Mouse (Mus musculus) CH12F3 (cell line): ENCODE results near the gene Coq10a.
"Not testable (repeated sequence)": the region's sequence is repeated elsewhere in the genome, so short reads cannot be mapped to it uniquely, and the experiment has no call there.

Experiments
- in situ Hi-C: fragments of 300-500 bp; cut with MboI; formaldehyde crosslinking; loops from 2 replicates; pipeline ENCODE4 v1.14.3; 2020; ENCODE audit warnings: low sequenced_read_pairs

The Coq10a gene

GRCm38 (mm10) chr10:128358796-128359195, 10.0 kb downstream of the Coq10a start:
- in situ Hi-C loops, result no loop called here

- in situ Hi-C loops, result no loop called here
These were observed 21.3 kb downstream of the Coq10a start for GRCm38 (mm10) chr10:128347541-128347940.

- in situ Hi-C loops, result no loop called here
These were observed 24.1 kb downstream of the Coq10a start for GRCm38 (mm10) chr10:128344568-128345275.

GRCm38 (mm10) chr10:128343436-128343835, 25.4 kb downstream of the Coq10a start:
- in situ Hi-C loops, result no loop called here

- in situ Hi-C loops, result no loop called here
These were observed 28.5 kb downstream of the Coq10a start for GRCm38 (mm10) chr10:128340257-128340656.

GRCm38 (mm10) chr10:128338948-128339347, 29.8 kb downstream of the Coq10a start:
- in situ Hi-C loops, result no loop called here

- in situ Hi-C loops, result no loop called here
These were observed 30.4 kb downstream of the Coq10a start for GRCm38 (mm10) chr10:128338415-128338814.

- in situ Hi-C loops, result no loop called here
These were observed 31.3 kb downstream of the Coq10a start, which contains the start of gene Cs for GRCm38 (mm10) chr10:128337306-128338181. TSS of gene Cs (plus strand) at chr10:128337734.

GRCm38 (mm10) chr10:128336597-128336996, 32.2 kb downstream of the Coq10a start:
- in situ Hi-C loops, result no loop called here

GRCm38 (mm10) chr10:128336195-128336594, 32.6 kb downstream of the Coq10a start:
- in situ Hi-C loops, result no loop called here

GRCm38 (mm10) chr10:128335582-128335981, 33.2 kb downstream of the Coq10a start:
- in situ Hi-C loops, result no loop called here

- in situ Hi-C loops, result not testable (repeated sequence)
These were observed 36.2 kb downstream of the Coq10a start for GRCm38 (mm10) chr10:128332358-128333249.

- in situ Hi-C loops, result no loop called here
These were observed 41.2 kb downstream of the Coq10a start for GRCm38 (mm10) chr10:128327610-128328009.

- in situ Hi-C loops, result no loop called here
These were observed 42.0 kb downstream of the Coq10a start for GRCm38 (mm10) chr10:128326825-128327224.

- in situ Hi-C loops, result no loop called here
These were observed 45.3 kb downstream of the Coq10a start for GRCm38 (mm10) chr10:128323516-128323915.

- in situ Hi-C loops, result no loop called here
These were observed 46.4 kb downstream of the Coq10a start, which contains the start of gene Cnpy2 for GRCm38 (mm10) chr10:128322141-128323108. TSS of gene Cnpy2 (plus strand) at chr10:128322459.

- in situ Hi-C loops, result no loop called here
These were observed 47.2 kb downstream of the Coq10a start for GRCm38 (mm10) chr10:128321641-128322040.

GRCm38 (mm10) chr10:128315578-128315977, 53.2 kb downstream of the Coq10a start:
- in situ Hi-C loops, result no loop called here
